Mouse (Mus musculus): ENCODE measurements around the gene Abcb10.

The Abcb10 gene

DNA sequence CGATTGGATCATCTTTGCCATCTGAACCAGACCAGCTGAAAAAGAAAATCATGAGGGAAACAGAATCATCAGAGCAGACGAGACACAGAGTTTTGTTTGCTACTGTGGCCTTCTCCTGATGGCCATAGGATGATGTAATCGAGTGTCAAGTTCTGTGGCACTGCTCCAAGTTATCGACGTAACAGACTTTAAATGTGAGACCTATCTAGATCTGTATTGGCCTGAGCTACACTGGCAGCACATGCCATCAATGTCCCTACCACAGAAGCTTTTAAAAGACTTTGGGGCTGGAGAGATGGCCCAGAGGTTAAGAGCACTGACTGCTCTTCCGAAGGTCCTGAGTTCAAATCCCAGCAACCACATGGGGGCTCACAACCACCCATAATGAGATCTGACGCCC lies 80.3 kb downstream of the Abcb10 start:
- no peak for DNase-seq (ENCODE audit: low spot score in 2 of 2)

Measured in spleen, postnatal 4 days (tissue).